Mouse (Mus musculus): Measurements from ENCODE around the gene Hcn1.

DNA sequence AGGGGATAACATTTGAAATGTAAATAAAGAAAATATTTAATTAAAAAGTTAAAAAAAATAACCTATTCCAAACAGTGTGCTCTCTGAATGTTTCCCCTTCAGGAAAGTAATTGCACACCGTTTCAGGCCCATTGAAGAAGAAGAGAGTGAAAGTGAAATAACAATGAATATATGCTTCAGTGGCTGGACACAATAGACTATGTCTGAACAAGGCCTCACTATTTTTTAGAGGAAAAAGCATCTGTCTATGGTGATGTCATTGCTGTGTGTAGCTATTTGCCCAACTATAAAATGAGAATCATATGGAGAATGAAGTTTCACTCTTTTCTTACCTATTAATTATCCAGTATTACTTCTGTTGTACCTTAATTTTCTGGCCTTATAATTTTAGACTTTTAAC is 234.5 kb downstream of the Hcn1 start:
- TF ChIP-seq CTCF (conservative IDR thresholded peaks at IDR 0.05; ENCODE audit: low read length) = no peak
- no peak for TF ChIP-seq NANOG (IDR thresholded peaks at IDR 0.05; ENCODE audit: borderline replicate concordance, low read length)

All from E14TG2a.4 (cell line).